Mouse (Mus musculus) gastrocnemius, adult 2 months (tissue): ENCODE results near the gene Gpatch1. TPM values are rescaled to one million over a fixed set of nuclear protein-coding genes. Genes with fewer than 3 reads are reported as not detected.
A peak's percentile ranks its signal among the peaks of the same experiment; 100 is the strongest.

Experiments
- DNase-seq: peaks from one replicate; pipeline ENCODE4 v3.0.0; 2022
- H3K27ac ChIP-seq: fragments of 200-600 bp; 2 replicates; pipeline ENCODE4 v1.8.1; 2022; ENCODE audit warnings: mild to moderate bottlenecking
- H3K4me3 ChIP-seq: fragments of 200-600 bp; 2 replicates; pipeline ENCODE4 v1.8.1; 2022; ENCODE audit warnings: mild to moderate bottlenecking, moderate library complexity
- CTCF ChIP-seq: fragments of 200-600 bp; IDR thresholded peaks from 2 replicates; pipeline ENCODE4 v1.8.1; 2022; ENCODE audit warnings: antibody characterized with exemption, mild to moderate bottlenecking, moderate library complexity
- intact Hi-C: fragments of 180-260 bp; cut with DNase I; formaldehyde crosslinking; loops from one replicate; pipeline ENCODE4 v1.15.1; 2025
- total RNA-seq, 2 experiments: library from RNA; stranded (reverse); gene quantifications; 2 replicates each; pipeline ENCODE4 v1.2.3; 2021

Gene Gpatch1
- total RNA-seq, 2 experiments from 2014 or later = 6.4 to 7.4 TPM

GRCm38 (mm10) chr7:35314156-35314555 is 4.1 kb downstream of the Gpatch1 start:
- TF ChIP-seq CTCF = no peak
- DNase-seq = no peak
- Histone ChIP-seq H3K4me3 (no peak overlapping the region), H3K27ac (no peak overlapping the region)
- intact Hi-C loops = no loop called here

DNA sequence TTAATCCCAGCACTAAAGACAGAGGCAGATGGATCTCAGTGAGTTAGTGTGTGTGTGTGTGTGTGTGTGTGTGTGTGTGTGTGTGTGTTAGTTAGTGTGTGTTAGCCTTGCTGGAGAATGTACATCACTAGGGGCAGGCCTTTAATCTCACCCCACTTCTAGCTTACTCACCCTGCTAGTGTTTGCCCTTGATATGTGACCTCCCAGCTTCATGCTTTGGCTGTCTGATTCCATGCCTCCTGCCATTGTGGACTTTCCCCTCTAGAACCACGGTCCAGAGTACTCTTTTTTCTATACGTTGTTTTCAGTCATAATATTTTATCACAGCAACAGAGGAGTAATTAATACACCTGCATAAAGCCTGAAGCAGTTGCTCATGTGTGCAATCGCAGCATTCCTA is 7.0 kb downstream of the Gpatch1 start:
- no peak for TF ChIP-seq CTCF
- H3K4me3 ChIP-seq = no peak overlapping the region
- DNase-seq = no peak
- no peak overlapping the region for H3K27ac ChIP-seq
- intact Hi-C loops = no loop called here

GRCm38 (mm10) chr7:35300792-35301191 is 17.4 kb downstream of the Gpatch1 start:
- no peak overlapping the region for H3K27ac ChIP-seq
- intact Hi-C loops = no loop called here
- DNase-seq = no peak
- H3K4me3 ChIP-seq = no peak overlapping the region
- no peak for TF ChIP-seq CTCF

- intact Hi-C loops = no loop called here
- no peak for DNase-seq
- H3K27ac ChIP-seq = no peak overlapping the region
- TF ChIP-seq CTCF = no peak
- H3K4me3 ChIP-seq = no peak overlapping the region
These were observed 18.6 kb downstream of the Gpatch1 start for GRCm38 (mm10) chr7:35299656-35300055.

GRCm38 (mm10) chr7:35297886-35298285 is 20.4 kb downstream of the Gpatch1 start:
- no peak overlapping the region for H3K27ac ChIP-seq
- peak; percentile 33 for TF ChIP-seq CTCF
- no peak overlapping the region for H3K4me3 ChIP-seq
- intact Hi-C loops = no loop called here
- DNase-seq = no peak

GRCm38 (mm10) chr7:35295631-35296030 is 22.6 kb downstream of the Gpatch1 start:
- no peak overlapping the region for H3K27ac ChIP-seq
- DNase-seq = no peak
- TF ChIP-seq CTCF = no peak
- no peak overlapping the region for H3K4me3 ChIP-seq
- intact Hi-C loops = no loop called here

GRCm38 (mm10) chr7:35293464-35293863 is 24.8 kb downstream of the Gpatch1 start:
- no peak for DNase-seq
- intact Hi-C loops = no loop called here
- Histone ChIP-seq H3K4me3 (no peak overlapping the region), H3K27ac (no peak overlapping the region)
- TF ChIP-seq CTCF = no peak

- Histone ChIP-seq H3K4me3 (no peak overlapping the region), H3K27ac (no peak overlapping the region)
- TF ChIP-seq CTCF = no peak
- intact Hi-C loops = loop anchor here (10.0 kb wide), 1 partner anchor 424 kb away; no protein-coding TSS in a partner anchor
- DNase-seq = no peak
These were observed 39.3 kb downstream of the Gpatch1 start for GRCm38 (mm10) chr7:35278933-35279332.

- Histone ChIP-seq H3K4me3 (no peak overlapping the region), H3K27ac (no peak overlapping the region)
- TF ChIP-seq CTCF = no peak
- no peak for DNase-seq
- intact Hi-C loops = loop anchor here (10.0 kb wide), 1 partner anchor 423 kb away; no protein-coding TSS in a partner anchor
These were observed 40.8 kb downstream of the Gpatch1 start for GRCm38 (mm10) chr7:35277433-35277832.

DNA sequence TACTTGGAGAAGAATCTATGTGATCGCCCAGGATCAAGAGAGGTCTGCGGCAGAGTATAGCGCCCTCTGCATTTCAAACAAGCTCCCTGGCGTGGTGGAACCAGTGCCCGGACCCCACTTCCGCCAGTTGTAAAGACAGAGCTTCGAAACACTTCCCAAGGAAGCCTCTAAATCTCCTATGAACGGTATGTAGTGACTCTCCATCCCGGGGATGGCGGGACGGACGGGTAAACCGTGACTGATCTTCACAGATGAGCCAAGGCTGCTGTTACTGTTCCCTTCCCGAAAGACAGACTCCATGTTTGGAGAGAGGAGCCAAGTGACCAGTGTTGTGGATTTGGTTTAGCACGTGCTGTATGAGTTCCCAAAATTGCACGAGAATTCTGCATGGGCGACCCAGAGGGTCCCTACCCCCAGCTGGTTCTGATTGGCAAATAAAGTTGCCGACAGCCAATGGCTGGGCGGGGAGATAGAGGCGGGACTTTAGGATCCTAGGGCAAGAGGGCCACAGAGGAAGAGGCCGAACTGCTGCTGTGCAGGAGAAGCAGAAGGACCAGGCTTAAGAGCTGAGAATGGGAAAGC is 48.7 kb downstream of the Gpatch1 start:
- peak; percentile 51 for TF ChIP-seq CTCF
- Histone ChIP-seq H3K4me3 (peak overlapping the region; percentile 71), H3K27ac (peak overlapping the region; percentile 8; the same call in 1 of the 2 replicates)
- DNase-seq = peak; percentile 40
- intact Hi-C loops = loop anchor here (5.0 to 10.0 kb wide), 2 partner anchors 97 to 415 kb away; no protein-coding TSS in a partner anchor

- TF ChIP-seq CTCF = peak; percentile 28; the same call in 1 of the 2 replicates
- no peak for DNase-seq
- no peak overlapping the region for H3K27ac ChIP-seq
- no peak overlapping the region for H3K4me3 ChIP-seq
- intact Hi-C loops = loop anchor here (5.0 kb wide), 1 partner anchor 96 kb away; no protein-coding TSS in a partner anchor
These were observed 50.4 kb downstream of the Gpatch1 start for GRCm38 (mm10) chr7:35267841-35268240.

GRCm38 (mm10) chr7:35266666-35267065 is 51.6 kb downstream of the Gpatch1 start:
- intact Hi-C loops = loop anchor here (5.0 kb wide), 1 partner anchor 94 kb away; no protein-coding TSS in a partner anchor
- Histone ChIP-seq H3K27ac (no peak overlapping the region), H3K4me3 (no peak overlapping the region)
- no peak for DNase-seq
- TF ChIP-seq CTCF = peak; percentile 55

DNA sequence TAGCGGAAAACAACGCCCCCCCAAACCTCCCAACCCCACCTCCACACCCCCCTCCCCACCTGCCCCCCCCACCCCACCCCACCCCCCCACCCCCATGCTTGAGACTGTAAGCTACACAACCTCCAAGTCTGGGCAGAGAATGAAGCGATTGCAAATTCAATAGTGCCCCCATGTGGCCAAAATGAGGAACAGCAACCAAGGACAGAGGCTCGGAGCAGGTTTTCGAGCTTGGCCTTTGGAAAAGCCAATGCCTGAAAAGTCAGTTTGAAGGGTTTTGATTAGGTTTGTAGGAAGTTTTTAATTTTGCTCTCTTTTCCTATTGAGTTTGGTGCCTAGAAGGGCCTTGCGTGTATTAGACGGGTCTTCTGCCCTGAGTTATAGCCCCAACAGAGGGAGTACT is 53.5 kb downstream of the Gpatch1 start:
- intact Hi-C loops = loop anchor here (5.0 kb wide), 2 partner anchors 92 to 237 kb away; no protein-coding TSS in a partner anchor
- no peak overlapping the region for H3K27ac ChIP-seq

More for the DNA sequence above, 53.5 kb downstream of the Gpatch1 start:
- TF ChIP-seq CTCF = peak; percentile 76
- DNase-seq = peak; percentile 53
- no peak overlapping the region for H3K4me3 ChIP-seq
